Mouse (Mus musculus) hindbrain, embryonic 16.5 days (tissue): ENCODE results near the gene Gse1. TPM values are rescaled to one million over a fixed set of nuclear protein-coding genes. Genes with fewer than 3 reads are reported as not detected.

Experiments used
- ATAC-seq: fragments of 200-750 bp; cut with Nextera tagmentation; 2 replicates; pipeline ENCODE4 v1.8.0; 2017; ENCODE audit warnings: moderate TSS enrichment, moderate library complexity
- H3K27ac ChIP-seq: fragments of 300-500 bp; sonication (generic); 2 replicates; pipeline ENCODE4 v1.5.1; 2014; ENCODE audit warnings: low read depth, mild to moderate bottlenecking, control low read depth, low read length, moderate library complexity
- H3K27me3 ChIP-seq: fragments of 300-500 bp; sonication (generic); replicated peaks from 2 replicates; pipeline ENCODE4 v1.6.1; 2014; ENCODE audit warnings: low read length; ENCODE audit not compliant: control insufficient read depth, insufficient read depth
- H3K36me3 ChIP-seq: fragments of 300-500 bp; sonication (generic); 2 replicates; pipeline ENCODE4 v1.6.1; 2014; ENCODE audit warnings: mild to moderate bottlenecking, low read length, moderate library complexity, mixed read lengths; ENCODE audit not compliant: control insufficient read depth, insufficient read depth
- H3K4me1 ChIP-seq: fragments of 300-500 bp; sonication (generic); 2 replicates; pipeline ENCODE4 v1.6.1; 2014; ENCODE audit warnings: low read depth, low read length; ENCODE audit not compliant: control insufficient read depth, insufficient read depth
- H3K4me2 ChIP-seq: fragments of 300-500 bp; sonication (generic); 2 replicates; pipeline ENCODE4 v1.6.1; 2014; ENCODE audit warnings: mild to moderate bottlenecking, low read length, control low read depth, moderate library complexity
- H3K4me3 ChIP-seq: fragments of 300-500 bp; sonication (generic); 2 replicates; pipeline ENCODE4 v1.5.1; 2014; ENCODE audit warnings: mild to moderate bottlenecking, low read length, control low read depth, moderate library complexity
- H3K9ac ChIP-seq: fragments of 300-500 bp; sonication (generic); 2 replicates; pipeline ENCODE4 v1.6.1; 2014; ENCODE audit warnings: low read depth, mild to moderate bottlenecking, control low read depth, low read length, moderate library complexity
- H3K9me3 ChIP-seq: fragments of 300-500 bp; sonication (generic); 2 replicates; pipeline ENCODE4 v1.6.1; 2014; ENCODE audit warnings: mild to moderate bottlenecking, low read length, moderate library complexity; ENCODE audit not compliant: control insufficient read depth
- WGBS: fragments of 180-500 bp; shearing (Covaris S2); extraction: QIAGEN DNeasy Blood & Tissue Kit; methylation state at CpG from one replicate; pipeline ENCODE4 v1.1.7; 2014; 5-methylcytosine and 5-hydroxymethylcytosine counted together
- polyA plus RNA-seq: library from polyadenylated mRNA; unstranded; fragments of >200 nt; fragmentation: Nextera tagmentation; extraction: Ambion mirVana; gene quantifications from 2 replicates; pipeline ENCODE4 v1.2.1, GENCODE M21; 2015

Gene Gse1
- polyA plus RNA-seq, 1 experiment from 2014 or later: 10.7 TPM

DNA sequence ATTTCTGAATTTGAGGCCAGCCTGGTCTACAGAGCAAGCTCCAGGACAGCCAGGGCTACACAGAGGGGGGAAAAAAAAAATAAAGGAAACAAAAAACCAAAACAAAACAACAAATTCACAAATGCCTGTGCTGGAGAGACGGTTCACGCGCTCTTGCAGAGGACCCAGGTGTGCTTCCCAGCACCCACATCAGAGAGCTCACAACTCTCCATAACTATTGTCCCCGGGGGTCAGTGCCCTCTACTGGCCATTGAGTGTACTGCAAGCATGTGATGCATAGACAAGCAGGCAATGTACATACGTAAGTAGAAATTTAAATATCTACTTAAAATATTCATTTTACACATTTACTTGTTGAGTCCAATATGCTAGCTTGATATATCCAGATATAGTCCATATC is 366.3 kb downstream of the Gse1 start:
- Histone ChIP-seq H3K36me3 (no peaks in the 10 kb centered on the region), H3K9me3 (no peaks in the 10 kb centered on the region), H3K4me2 (no peak overlapping the region), H3K27ac (no peak overlapping the region), H3K4me1 (peaks cover 8% of the 10 kb centered on the region; the same call in 1 of the 2 replicates), H3K4me3 (no peak overlapping the region), H3K9ac (no peak overlapping the region), H3K27me3 (peaks cover 2% of the 10 kb centered on the region; the same call in 1 of the 2 replicates)
- ATAC-seq: no peak
- WGBS: 93% methylated on average over 5 of the region's 5 CpGs

DNA sequence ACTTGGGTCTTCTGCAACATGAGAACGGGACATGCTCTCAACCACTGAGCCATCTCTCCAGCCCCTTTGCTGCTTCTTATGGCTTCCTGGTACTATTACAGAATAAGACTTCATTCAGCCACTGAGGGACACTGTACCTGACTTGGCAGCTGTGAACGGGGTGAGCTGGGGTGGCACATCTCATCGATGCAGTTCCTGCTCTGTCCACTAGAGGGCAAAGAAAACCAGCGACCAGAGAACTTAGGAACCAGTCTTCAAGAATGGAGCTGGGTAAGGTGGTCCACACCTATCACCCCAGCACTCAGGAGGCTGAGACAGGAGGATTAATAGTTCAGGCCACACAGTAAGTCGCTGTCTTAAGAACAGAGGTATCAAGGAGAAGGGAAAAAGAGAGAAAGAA is 367.7 kb downstream of the Gse1 start:
- ATAC-seq: no peak
- Histone ChIP-seq H3K27ac (no peak overlapping the region), H3K27me3 (peaks cover 2% of the 10 kb centered on the region; the same call in 1 of the 2 replicates), H3K4me1 (peaks cover 5% of the 10 kb centered on the region; the same call in 1 of the 2 replicates), H3K9ac (no peak overlapping the region), H3K36me3 (no peaks in the 10 kb centered on the region), H3K4me3 (no peak overlapping the region), H3K9me3 (no peaks in the 10 kb centered on the region), H3K4me2 (no peak overlapping the region)
- WGBS: 11% methylated on average over 5 of the region's 5 CpGs

DNA sequence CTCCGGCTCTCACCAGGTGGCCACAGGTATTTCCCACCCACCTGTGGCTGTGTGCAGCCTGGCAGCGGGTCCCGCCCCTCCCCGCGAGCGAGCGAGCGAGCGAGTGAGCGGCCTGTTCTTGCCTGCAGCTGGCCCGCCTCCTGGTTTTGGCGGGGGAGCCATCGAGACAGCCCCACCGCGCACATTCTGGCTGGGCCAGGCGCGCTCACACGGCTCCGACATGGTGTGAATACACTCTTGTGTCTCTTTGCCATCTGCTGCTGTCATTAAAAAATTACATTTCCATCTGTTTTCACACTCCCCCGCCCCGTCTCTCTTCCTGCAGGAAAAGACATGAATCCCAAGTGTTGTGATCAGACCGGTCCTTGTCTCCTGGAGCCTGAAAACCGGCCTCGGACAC is 370.3 kb downstream of the Gse1 start:
- Histone ChIP-seq H3K9ac (peak overlapping the region; percentile 15; the same call in 1 of the 2 replicates), H3K27me3 (peaks cover 2% of the 10 kb centered on the region; the same call in 1 of the 2 replicates), H3K4me1 (peaks cover 11% of the 10 kb centered on the region), H3K4me2 (peak overlapping the region; percentile 35; the same call in 1 of the 2 replicates), H3K36me3 (no peaks in the 10 kb centered on the region), H3K27ac (no peak overlapping the region), H3K9me3 (no peaks in the 10 kb centered on the region), H3K4me3 (no peak overlapping the region)
- peak; percentile 60 for ATAC-seq
- 22% methylated on average over 24 of the region's 24 CpGs for WGBS

DNA sequence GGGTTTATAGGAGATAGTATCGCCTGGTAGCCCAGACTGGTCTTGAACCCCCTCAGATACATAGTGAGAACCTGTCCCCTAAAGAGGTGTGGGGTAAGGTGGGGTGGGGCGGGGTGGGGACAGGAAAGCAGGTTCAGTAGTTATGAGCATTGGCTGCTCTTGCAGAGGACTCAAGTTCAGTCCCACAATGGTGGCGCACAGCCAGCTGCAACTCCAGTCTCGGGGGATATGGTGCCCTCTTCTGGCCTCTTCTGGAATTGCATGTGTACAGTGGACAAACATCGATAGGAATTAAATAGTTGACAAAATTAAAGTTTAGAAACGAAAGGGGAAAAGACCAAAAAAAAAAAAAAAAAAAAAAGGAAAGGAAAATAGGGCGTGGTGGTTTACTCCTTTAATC is 371.2 kb downstream of the Gse1 start:
- H3K9me3 ChIP-seq: no peaks in the 10 kb centered on the region
- H3K4me3 ChIP-seq: no peak overlapping the region
- H3K9ac ChIP-seq: no peak overlapping the region
- WGBS: 50% methylated on average over 7 of the region's 7 CpGs
- no peaks in the 10 kb centered on the region for H3K36me3 ChIP-seq
- peaks cover 2% of the 10 kb centered on the region; the same call in 1 of the 2 replicates for H3K27me3 ChIP-seq
- H3K4me2 ChIP-seq: no peak overlapping the region
- peaks cover 11% of the 10 kb centered on the region for H3K4me1 ChIP-seq
- no peak for ATAC-seq
- H3K27ac ChIP-seq: no peak overlapping the region

DNA sequence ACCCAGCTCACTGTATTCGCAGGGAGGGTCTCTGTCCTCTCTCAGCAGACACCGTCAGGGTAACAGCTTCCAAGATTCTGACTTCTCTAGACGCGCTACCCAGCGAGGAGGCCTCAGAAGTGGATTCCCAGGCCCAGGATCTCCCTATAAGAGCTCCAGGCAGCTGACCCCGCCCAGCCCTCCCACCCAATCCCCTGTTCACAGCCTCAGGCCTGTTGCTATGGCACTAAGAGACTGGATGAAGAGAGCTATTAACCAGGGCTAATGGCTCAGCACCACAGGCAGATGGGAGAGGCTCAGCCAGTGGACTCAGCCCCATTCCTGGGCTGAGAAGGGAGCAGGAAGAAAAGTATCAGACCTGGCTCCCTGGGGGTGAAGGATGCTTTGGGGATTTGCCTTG is 374.4 kb downstream of the Gse1 start:
- no peak overlapping the region for H3K4me2 ChIP-seq
- H3K36me3 ChIP-seq: no peaks in the 10 kb centered on the region
- H3K4me3 ChIP-seq: no peak overlapping the region
- H3K27me3 ChIP-seq: peaks cover 2% of the 10 kb centered on the region; the same call in 1 of the 2 replicates
- 40% methylated on average over 6 of the region's 6 CpGs for WGBS
- 0 out of 2 replicates have a peak overlapping the region, but pooled peaks have one; percentile 28 for H3K9ac ChIP-seq
- ATAC-seq: no peak
- H3K9me3 ChIP-seq: no peaks in the 10 kb centered on the region
- H3K27ac ChIP-seq: no peak overlapping the region
- peaks cover 11% of the 10 kb centered on the region for H3K4me1 ChIP-seq

DNA sequence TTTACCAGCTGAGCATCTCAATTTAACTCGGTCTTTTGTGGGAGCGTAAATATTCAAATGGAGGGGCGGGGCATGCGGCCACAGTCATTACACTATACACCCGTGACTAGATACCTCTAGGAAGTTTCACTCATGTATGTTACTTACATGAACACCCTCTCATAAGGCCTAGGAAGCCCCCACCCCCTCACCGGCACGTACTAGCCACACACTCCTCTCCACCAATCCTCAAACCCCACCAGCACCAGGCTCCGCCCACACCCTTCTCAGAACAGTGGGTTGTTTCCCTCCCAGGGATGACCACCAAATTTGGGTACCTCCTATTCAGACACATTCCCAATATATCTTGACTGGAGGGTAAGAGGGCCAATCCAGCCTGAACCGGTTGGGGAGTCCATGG is 379.2 kb downstream of the Gse1 start:
- H3K4me1 ChIP-seq: peaks cover 5% of the 10 kb centered on the region
- ATAC-seq: peak; percentile 34; the same call in 1 of the 2 replicates
- H3K4me3 ChIP-seq: no peak overlapping the region
- no peaks in the 10 kb centered on the region for H3K9me3 ChIP-seq
- H3K27me3 ChIP-seq: no peaks in the 10 kb centered on the region; the same call in 1 of the 2 replicates
- no peak overlapping the region for H3K4me2 ChIP-seq
- WGBS: 76% methylated on average over 9 of the region's 9 CpGs
- no peak overlapping the region for H3K27ac ChIP-seq
- no peaks in the 10 kb centered on the region for H3K36me3 ChIP-seq
- no peak overlapping the region for H3K9ac ChIP-seq

DNA sequence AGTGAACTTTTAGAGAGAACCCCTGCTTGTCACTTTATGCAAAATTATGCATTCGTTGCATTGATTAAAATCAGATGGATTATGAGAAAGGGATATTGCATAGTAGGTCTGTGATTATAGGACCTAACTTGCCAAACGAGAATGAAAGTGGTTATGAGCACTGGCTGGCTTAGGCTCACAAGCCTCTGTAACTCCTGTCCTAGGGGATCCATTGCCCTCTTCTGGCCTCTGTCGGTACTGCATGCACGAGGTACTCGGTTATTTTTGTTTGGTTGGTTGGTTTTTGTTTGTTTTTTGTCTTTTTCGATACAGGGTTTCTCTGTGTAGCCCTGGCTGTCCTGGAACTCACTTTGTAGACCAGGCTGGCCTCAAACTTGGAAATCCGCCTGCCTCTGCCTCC is 379.6 kb downstream of the Gse1 start:
- no peak for ATAC-seq
- WGBS: 11% methylated on average over 7 of the region's 7 CpGs
- Histone ChIP-seq H3K9ac (no peak overlapping the region), H3K9me3 (no peaks in the 10 kb centered on the region), H3K36me3 (no peaks in the 10 kb centered on the region), H3K4me2 (no peak overlapping the region), H3K4me1 (peaks cover under 1% of the 10 kb centered on the region; the same call in 1 of the 2 replicates), H3K27ac (no peak overlapping the region), H3K27me3 (no peaks in the 10 kb centered on the region; the same call in 1 of the 2 replicates), H3K4me3 (no peak overlapping the region)

DNA sequence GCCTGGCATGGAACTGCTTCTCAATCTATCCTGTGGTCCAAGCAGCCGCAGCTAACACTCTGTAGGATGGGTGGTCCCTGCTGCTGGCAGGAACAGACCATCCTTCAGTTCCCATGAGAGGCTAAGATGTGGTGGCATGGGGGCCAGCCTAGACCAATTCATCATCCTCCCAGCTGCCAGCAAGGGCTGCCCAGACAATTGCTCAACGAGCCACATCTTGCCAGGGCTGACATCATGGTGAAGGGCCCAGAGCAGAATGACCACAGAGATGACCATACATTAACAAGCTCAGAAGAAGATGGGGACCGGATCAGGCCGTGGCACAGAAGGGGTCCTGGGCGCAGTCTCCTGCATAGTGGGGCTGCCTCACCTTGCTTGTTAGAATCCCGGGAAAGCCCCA is 382.6 kb downstream of the Gse1 start:
- H3K9ac ChIP-seq: no peak overlapping the region
- H3K27ac ChIP-seq: no peak overlapping the region
- no peaks in the 10 kb centered on the region; the same call in 1 of the 2 replicates for H3K27me3 ChIP-seq
- no peak overlapping the region for H3K4me2 ChIP-seq
- no peak overlapping the region for H3K4me3 ChIP-seq
- H3K36me3 ChIP-seq: no peaks in the 10 kb centered on the region
- H3K4me1 ChIP-seq: no peaks in the 10 kb centered on the region
- WGBS: 79% methylated on average over 6 of the region's 6 CpGs
- no peak for ATAC-seq
- no peaks in the 10 kb centered on the region for H3K9me3 ChIP-seq

DNA sequence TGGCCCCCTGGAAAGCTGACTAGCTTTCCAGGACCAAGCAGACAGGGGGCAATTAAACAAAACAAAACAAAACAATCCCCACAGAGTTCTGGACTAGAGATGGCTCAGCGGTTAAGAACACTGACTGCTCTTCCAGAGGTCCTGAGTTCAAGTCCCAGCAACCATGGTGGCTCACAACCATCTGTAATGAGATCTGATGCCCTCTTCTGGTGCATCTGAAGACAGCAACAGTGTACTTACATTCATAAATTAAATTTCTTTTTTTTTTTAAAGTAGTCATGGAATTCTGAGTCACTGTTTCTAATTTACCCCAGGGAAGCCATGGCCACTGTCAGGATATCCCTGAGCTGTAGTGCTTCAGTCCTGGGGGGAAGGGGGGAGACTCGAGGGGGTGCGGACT is 386.2 kb downstream of the Gse1 start:
- no peak overlapping the region for H3K27ac ChIP-seq
- H3K4me2 ChIP-seq: no peak overlapping the region
- no peaks in the 10 kb centered on the region; the same call in 1 of the 2 replicates for H3K27me3 ChIP-seq
- no peak for ATAC-seq
- peaks cover 15% of the 10 kb centered on the region for H3K4me1 ChIP-seq
- H3K9ac ChIP-seq: no peak overlapping the region
- H3K9me3 ChIP-seq: no peaks in the 10 kb centered on the region
- WGBS: 89% methylated on average over 3 of the region's 3 CpGs
- no peaks in the 10 kb centered on the region for H3K36me3 ChIP-seq
- H3K4me3 ChIP-seq: no peak overlapping the region
